Mouse (Mus musculus) olfactory bulb, adult 2 months (tissue): ENCODE results near the gene Klf1. TPM values are rescaled to one million over a fixed set of nuclear protein-coding genes. Genes with fewer than 3 reads are reported as not detected.

Experiments used
- H3K27ac ChIP-seq: fragments of 200-500 bp; 2 replicates; pipeline ENCODE4 v1.5.1; 2012; ENCODE audit warnings: low read depth, low read length; ENCODE audit not compliant: insufficient read depth
- H3K4me1 ChIP-seq: fragments of 200-500 bp; 2 replicates; pipeline ENCODE4 v1.6.1; 2012; ENCODE audit warnings: low read length; ENCODE audit not compliant: control insufficient read depth, insufficient read depth
- H3K4me3 ChIP-seq: fragments of 200-500 bp; 2 replicates; pipeline ENCODE4 v1.5.1; 2012; ENCODE audit warnings: mild to moderate bottlenecking, low read depth, low read length, moderate library complexity; ENCODE audit not compliant: insufficient read depth
- CTCF ChIP-seq: fragments of 200-500 bp; IDR thresholded peaks from 2 replicates; pipeline ENCODE4 v1.5.1; 2012; ENCODE audit warnings: low read depth, mild to moderate bottlenecking, low read length, moderate library complexity; ENCODE audit not compliant: insufficient read depth
- POLR2A ChIP-seq: fragments of 200-500 bp; IDR thresholded peaks from 2 replicates; pipeline ENCODE4 v1.6.1; 2012; ENCODE audit warnings: mild to moderate bottlenecking, low read depth, low read length, moderate library complexity; ENCODE audit not compliant: insufficient read depth
- WGBS: fragments of 180-500 bp; shearing (Covaris S2); methylation state at CpG from one replicate; pipeline ENCODE4 v1.1.7; 2018; 5-methylcytosine and 5-hydroxymethylcytosine counted together
- polyA plus RNA-seq: library from polyadenylated mRNA; stranded (reverse); fragments of >200 nt; gene quantifications from 2 replicates; pipeline ENCODE4 v1.2.4, GENCODE M21; 2012; ENCODE audit warnings: low replicate concordance; ENCODE audit not compliant: missing spikeins, insufficient read depth, insufficient read length

Klf1 gene
- polyA plus RNA-seq, 1 experiment, result not detected

- H3K4me1 ChIP-seq, result no peaks in the 10 kb centered on the region
- H3K27ac ChIP-seq, result no peak overlapping the region
- TF ChIP-seq CTCF, result no peak
- no peak for TF ChIP-seq POLR2A
These were observed 22.8 kb upstream of the Klf1 start for GRCm38 (mm10) chr8:84878915-84879314.

GRCm38 (mm10) chr8:84884728-84885127 lies 17.0 kb upstream of the Klf1 start:
- H3K27ac ChIP-seq, result no peak overlapping the region
- 92% methylated on average over 4 of the region's 4 CpGs for WGBS
- H3K4me3 ChIP-seq, result no peak overlapping the region
- H3K4me1 ChIP-seq, result no peaks in the 10 kb centered on the region
- no peak for TF ChIP-seq CTCF
- TF ChIP-seq POLR2A, result no peak

More at GRCm38 (mm10) chr8:84878915-84879314, 22.8 kb upstream of the Klf1 start:
- H3K4me3 ChIP-seq, result no peak overlapping the region
- 92% methylated on average over 1 of the region's 1 CpGs for WGBS

- Histone ChIP-seq H3K27ac (no peak overlapping the region), H3K4me1 (peaks cover 4% of the 10 kb centered on the region), H3K4me3 (no peak overlapping the region)
- TF ChIP-seq CTCF (no peak), POLR2A (no peak)
- WGBS, result 93% methylated on average over 3 of the region's 3 CpGs
These were observed 13.4 kb upstream of the Klf1 start for GRCm38 (mm10) chr8:84888280-84888679.

GRCm38 (mm10) chr8:84889141-84889540 lies 12.6 kb upstream of the Klf1 start:
- 83% methylated on average over 1 of the region's 1 CpGs for WGBS
- Histone ChIP-seq H3K4me1 (peaks cover 4% of the 10 kb centered on the region), H3K4me3 (no peak overlapping the region), H3K27ac (no peak overlapping the region)
- TF ChIP-seq POLR2A, result no peak
- TF ChIP-seq CTCF, result no peak

- WGBS, result 10% methylated on average over 31 of the region's 31 CpGs
- no peak for TF ChIP-seq POLR2A
- TF ChIP-seq CTCF, result no peak
These were observed 8.6 kb upstream of the Klf1 start for GRCm38 (mm10) chr8:84892993-84893708.

GRCm38 (mm10) chr8:84893709-84894134 lies 8.0 kb upstream of the Klf1 start, which contains the start of gene Gcdh:
Gene Gcdh (minus strand): TSS chr8:84893921.
- peaks cover 4% of the 10 kb centered on the region for H3K4me1 ChIP-seq
- TF ChIP-seq CTCF, result no peak
- TF ChIP-seq POLR2A, result 0 out of 2 replicates have a peak, but pooled peaks have one; percentile 22
- peak within 1 kb of the TSS; percentile 89 for H3K4me3 ChIP-seq
- WGBS, result under 1% methylated on average over 11 of the region's 11 CpGs
- no peak within 1 kb of the TSS for H3K27ac ChIP-seq

More at GRCm38 (mm10) chr8:84892993-84893708, 8.6 kb upstream of the Klf1 start:
- H3K4me3 ChIP-seq, result peak overlapping the region; percentile 89
- no peak overlapping the region for H3K27ac ChIP-seq
- peaks cover 4% of the 10 kb centered on the region for H3K4me1 ChIP-seq

- WGBS, result 74% methylated on average over 5 of the region's 5 CpGs
- Histone ChIP-seq H3K27ac (no peak overlapping the region), H3K4me3 (no peak overlapping the region), H3K4me1 (peaks cover 4% of the 10 kb centered on the region)
- TF ChIP-seq CTCF (no peak), POLR2A (no peak)
These were observed 5.8 kb upstream of the Klf1 start for GRCm38 (mm10) chr8:84895963-84896362.

GRCm38 (mm10) chr8:84901071-84901470 lies 657 bp upstream of the Klf1 start:
- WGBS, result 77% methylated on average over 4 of the region's 4 CpGs
- TF ChIP-seq CTCF (no peak), POLR2A (no peak)
- peaks cover 3% of the 10 kb centered on the region; the same call in 1 of the 2 replicates for H3K4me1 ChIP-seq
- H3K4me3 ChIP-seq, result no peak overlapping the region
- H3K27ac ChIP-seq, result no peak overlapping the region

GRCm38 (mm10) chr8:84902367-84902919 lies 715 bp downstream of the Klf1 start:
- Histone ChIP-seq H3K27ac (no peak overlapping the region), H3K4me1 (peaks cover 3% of the 10 kb centered on the region; the same call in 1 of the 2 replicates), H3K4me3 (peak overlapping the region; percentile 58)
- WGBS, result 14% methylated on average over 24 of the region's 24 CpGs
- TF ChIP-seq POLR2A (no peak), CTCF (no peak)
